Mouse (Mus musculus): ENCODE results near the gene Traf3ip2. TPM values are rescaled to one million over a fixed set of nuclear protein-coding genes. Genes with fewer than 3 reads are reported as not detected.

The Traf3ip2 gene
- polyA plus RNA-seq, 1 experiment from 2014 or later: 8.6 TPM

- peak; percentile 54 for ATAC-seq (ENCODE audit: low FRiP score)
- 44% methylated on average over 6 of the region's 6 CpGs for WGBS
- Histone ChIP-seq H3K36me3 (peaks cover 11% of the 10 kb centered on the region), H3K9me3 (no peaks in the 10 kb centered on the region), H3K4me1 (replicated peaks) (peaks cover 27% of the 10 kb centered on the region), H3K27me3 (no peaks in the 10 kb centered on the region), H3K4me3 (no peak overlapping the region), H3K27ac (peak overlapping the region; percentile 78), H3K9ac (peak overlapping the region; percentile 39; the same call in 1 of the 2 replicates), H3K4me2 (peak overlapping the region; percentile 15; the same call in 1 of the 2 replicates)
Measured at GRCm38 (mm10) chr10:39645789-39646628, 33.3 kb downstream of the Traf3ip2 start.

- 42% methylated on average over 14 of the region's 14 CpGs for whole genome bisulfite sequencing
- Histone ChIP-seq H3K9ac (peak overlapping the region; percentile 39; the same call in 1 of the 2 replicates), H3K9me3 (no peaks in the 10 kb centered on the region), H3K27me3 (no peaks in the 10 kb centered on the region), H3K4me3 (no peak overlapping the region), H3K27ac (peak overlapping the region; percentile 78), H3K4me1 (replicated peaks) (peaks cover 23% of the 10 kb centered on the region), H3K4me2 (peak overlapping the region; percentile 15; the same call in 1 of the 2 replicates), H3K36me3 (peaks cover 17% of the 10 kb centered on the region)
- ATAC-seq (ENCODE audit: low FRiP score): peak; percentile 46; the same call in 1 of the 2 replicates
Measured at GRCm38 (mm10) chr10:39646629-39647019, 33.9 kb downstream of the Traf3ip2 start.

- 81% methylated on average over 1 of the region's 1 CpGs for WGBS
- no peaks in the 10 kb centered on the region for H3K9me3 ChIP-seq
- H3K4me1 ChIP-seq (replicated peaks): peaks cover 20% of the 10 kb centered on the region
- H3K9ac ChIP-seq: no peak overlapping the region
- ATAC-seq (ENCODE audit: low FRiP score): no peak
- H3K4me2 ChIP-seq: no peak overlapping the region
- H3K27ac ChIP-seq: peak overlapping the region; percentile 78; the same call in 1 of the 2 replicates
- H3K4me3 ChIP-seq: no peak overlapping the region
- no peaks in the 10 kb centered on the region for H3K27me3 ChIP-seq
- peaks cover 22% of the 10 kb centered on the region for H3K36me3 ChIP-seq
Measured at GRCm38 (mm10) chr10:39647118-39647517, 34.4 kb downstream of the Traf3ip2 start.

GRCm38 (mm10) chr10:39648278-39648677 is 35.5 kb downstream of the Traf3ip2 start:
- Histone ChIP-seq H3K9ac (no peak overlapping the region), H3K27me3 (no peaks in the 10 kb centered on the region)
- no peak for ATAC-seq (ENCODE audit: low FRiP score)

GRCm38 (mm10) chr10:39649550-39649949 is 36.8 kb downstream of the Traf3ip2 start:
- H3K9ac ChIP-seq: no peak overlapping the region
- peaks cover 22% of the 10 kb centered on the region for H3K36me3 ChIP-seq
- ATAC-seq (ENCODE audit: low FRiP score): no peak
- H3K27ac ChIP-seq: no peak overlapping the region
- no peak overlapping the region for H3K4me3 ChIP-seq
- no peaks in the 10 kb centered on the region for H3K27me3 ChIP-seq
- H3K9me3 ChIP-seq: no peaks in the 10 kb centered on the region
- WGBS: 95% methylated on average over 3 of the region's 3 CpGs
- H3K4me2 ChIP-seq: no peak overlapping the region
- H3K4me1 ChIP-seq (replicated peaks): peaks cover 33% of the 10 kb centered on the region

More at GRCm38 (mm10) chr10:39648278-39648677, 35.5 kb downstream of the Traf3ip2 start:
- H3K4me1 ChIP-seq (replicated peaks): peaks cover 21% of the 10 kb centered on the region
- no peaks in the 10 kb centered on the region for H3K9me3 ChIP-seq
- H3K4me2 ChIP-seq: no peak overlapping the region
- WGBS: 92% methylated on average over 3 of the region's 3 CpGs
- no peak overlapping the region for H3K4me3 ChIP-seq
- no peak overlapping the region for H3K27ac ChIP-seq
- peaks cover 22% of the 10 kb centered on the region for H3K36me3 ChIP-seq

GRCm38 (mm10) chr10:39650316-39650715 is 37.6 kb downstream of the Traf3ip2 start:
- Histone ChIP-seq H3K9me3 (no peaks in the 10 kb centered on the region), H3K36me3 (peaks cover 22% of the 10 kb centered on the region)

GRCm38 (mm10) chr10:39654001-39654416 is 41.3 kb downstream of the Traf3ip2 start:
- ATAC-seq (ENCODE audit: low FRiP score): peak; percentile 62
- H3K27ac ChIP-seq: peak overlapping the region; percentile 70
- no peak overlapping the region for H3K4me3 ChIP-seq
- H3K9ac ChIP-seq: no peak overlapping the region
- H3K9me3 ChIP-seq: no peaks in the 10 kb centered on the region
- WGBS: 51% methylated on average over 8 of the region's 8 CpGs
- peaks cover 22% of the 10 kb centered on the region for H3K36me3 ChIP-seq
- H3K4me1 ChIP-seq (replicated peaks): peaks cover 22% of the 10 kb centered on the region
- no peaks in the 10 kb centered on the region for H3K27me3 ChIP-seq
- H3K4me2 ChIP-seq: no peak overlapping the region

More at GRCm38 (mm10) chr10:39650316-39650715, 37.6 kb downstream of the Traf3ip2 start:
- Histone ChIP-seq H3K27me3 (no peaks in the 10 kb centered on the region), H3K4me2 (no peak overlapping the region), H3K27ac (no peak overlapping the region), H3K9ac (no peak overlapping the region), H3K4me3 (no peak overlapping the region), H3K4me1 (replicated peaks) (peaks cover 33% of the 10 kb centered on the region)
- WGBS: 98% methylated on average over 3 of the region's 3 CpGs
- ATAC-seq (ENCODE audit: low FRiP score): no peak

- Histone ChIP-seq H3K4me2 (0 out of 2 replicates have a peak overlapping the region, but pooled peaks have one; percentile 20), H3K9me3 (no peaks in the 10 kb centered on the region), H3K4me3 (no peak overlapping the region), H3K27ac (peak overlapping the region; percentile 94), H3K36me3 (no peaks in the 10 kb centered on the region), H3K4me1 (replicated peaks) (peaks cover 37% of the 10 kb centered on the region), H3K27me3 (no peaks in the 10 kb centered on the region), H3K9ac (peak overlapping the region; percentile 55)
- no peak for ATAC-seq (ENCODE audit: low FRiP score)
- WGBS: 31% methylated on average over 5 of the region's 5 CpGs
Measured at GRCm38 (mm10) chr10:39658901-39659410, 46.2 kb downstream of the Traf3ip2 start.

- 5% methylated on average over 11 of the region's 11 CpGs for WGBS
- peak overlapping the region; percentile 55 for H3K9ac ChIP-seq
- 0 out of 2 replicates have a peak overlapping the region, but pooled peaks have one; percentile 20 for H3K4me2 ChIP-seq
- H3K27me3 ChIP-seq: no peaks in the 10 kb centered on the region
- H3K27ac ChIP-seq: peak overlapping the region; percentile 94
- peaks cover 38% of the 10 kb centered on the region for H3K4me1 ChIP-seq (replicated peaks)
- H3K36me3 ChIP-seq: no peaks in the 10 kb centered on the region
- H3K9me3 ChIP-seq: no peaks in the 10 kb centered on the region
- peak; percentile 85 for ATAC-seq (ENCODE audit: low FRiP score)
- no peak overlapping the region for H3K4me3 ChIP-seq
Measured at GRCm38 (mm10) chr10:39659411-39660268, 46.9 kb downstream of the Traf3ip2 start.

GRCm38 (mm10) chr10:39660269-39660655 is 47.5 kb downstream of the Traf3ip2 start:
- Histone ChIP-seq H3K9ac (0 out of 2 replicates have a peak overlapping the region, but pooled peaks have one; percentile 9), H3K36me3 (no peaks in the 10 kb centered on the region), H3K4me1 (replicated peaks) (peaks cover 43% of the 10 kb centered on the region), H3K4me2 (no peak overlapping the region), H3K4me3 (no peak overlapping the region), H3K9me3 (no peaks in the 10 kb centered on the region), H3K27me3 (no peaks in the 10 kb centered on the region), H3K27ac (peak overlapping the region; percentile 94)
- no peak for ATAC-seq (ENCODE audit: low FRiP score)
- 53% methylated on average over 3 of the region's 3 CpGs for WGBS

- no peaks in the 10 kb centered on the region for H3K9me3 ChIP-seq
- H3K4me2 ChIP-seq: no peak overlapping the region
- no peak for ATAC-seq (ENCODE audit: low FRiP score)
- H3K36me3 ChIP-seq: no peaks in the 10 kb centered on the region
- H3K27ac ChIP-seq: peak overlapping the region; percentile 94
- H3K27me3 ChIP-seq: no peaks in the 10 kb centered on the region
- no peak overlapping the region for H3K9ac ChIP-seq
- peaks cover 45% of the 10 kb centered on the region for H3K4me1 ChIP-seq (replicated peaks)
- 24% methylated on average over 5 of the region's 5 CpGs for WGBS
- no peak overlapping the region for H3K4me3 ChIP-seq
Measured at GRCm38 (mm10) chr10:39660698-39661097, 48.0 kb downstream of the Traf3ip2 start.
